Mouse (Mus musculus) layer of hippocampus, postnatal 14 days (tissue): Measurements from ENCODE around the gene Sema3b. TPM values are rescaled to one million over a fixed set of nuclear protein-coding genes. Genes with fewer than 3 reads are reported as not detected.

Experiments used
- DNase-seq, 2 experiments: peaks; one replicate each; pipeline ENCODE4 v3.0.0; 2021 to 2022; ENCODE audit warnings: low spot score in 2 of 2, mixed read lengths in 1 of 2
- total RNA-seq, 2 experiments: library from RNA; stranded (reverse); gene quantifications; 2 replicates each; pipeline ENCODE4 v1.2.3; 2021

The Sema3b gene
- total RNA-seq, 2 experiments from 2014 or later, result 2.0 to 4.9 TPM

GRCm38 (mm10) chr9:107550491-107551116 lies 58.4 kb downstream of the Sema3b start:
- DNase-seq, result no peak

- DNase-seq, result no peak
Measured at GRCm38 (mm10) chr9:107549297-107550074, 59.5 kb downstream of the Sema3b start.

- no peak for DNase-seq
Measured at GRCm38 (mm10) chr9:107548820-107549219, 60.2 kb downstream of the Sema3b start.

GRCm38 (mm10) chr9:107547957-107548356 lies 61.1 kb downstream of the Sema3b start:
- DNase-seq, result no peak

Other genes starting within 250 kb of the Sema3b start
- gene Cacna2d2, start 209.6 kb downstream of the Sema3b start, total RNA-seq, result 10 to 100 TPM; 19.5 to 24.2 TPM
- gene Tmem115, start 75.3 kb downstream of the Sema3b start, total RNA-seq, result 10 to 100 TPM; 33.3 to 38.1 TPM
- 10 to 100 TPM; 16.7 to 17.8 TPM for gene Cyb561d2, start 67.0 kb downstream of the Sema3b start, total RNA-seq
- 10 to 100 TPM; 28.7 to 34.5 TPM for gene Nprl2, start 67.0 kb downstream of the Sema3b start, total RNA-seq
- gene Zmynd10, start 61.9 kb downstream of the Sema3b start, total RNA-seq, result 1 to 10 TPM; 2.0 to 3.7 TPM
- 10 to 100 TPM; 14.5 to 16.0 TPM for gene Rassf1, start 57.7 kb downstream of the Sema3b start, total RNA-seq
- gene Tusc2, start 46.0 kb downstream of the Sema3b start, total RNA-seq, result 10 to 100 TPM; 63.0 to 64.1 TPM
- 10 to 100 TPM; 14.6 to 16.8 TPM for gene Hyal2, start 41.3 kb downstream of the Sema3b start, total RNA-seq
- 1 to 10 TPM; 4.8 to 6.3 TPM for gene Hyal1, start 32.3 kb downstream of the Sema3b start, total RNA-seq
- 10 to 100 TPM in 1 of 2 experiments, 1 to 10 TPM in 1; 9.5 to 10.0 TPM for gene Naa80, start 30.3 kb downstream of the Sema3b start, total RNA-seq
- 1 to 10 TPM in 1 of 2 experiments, under 1 TPM in 1; 0.95 to 1.5 TPM for gene Hyal3, start 28.4 kb downstream of the Sema3b start, total RNA-seq
- 10 to 100 TPM; 12.1 to 13.0 TPM for gene Ifrd2, start 21.6 kb downstream of the Sema3b start, total RNA-seq
- 100 to 1,000 TPM; 215 to 224 TPM for gene Gnai2, start 26.1 kb upstream of the Sema3b start, total RNA-seq
- 10 to 100 TPM; 83.3 to 98.4 TPM for gene Slc38a3, start 60.3 kb upstream of the Sema3b start, total RNA-seq
- under 1 TPM in 1 of 2 experiments, not detected in 1; 0.60 TPM for gene Gnat1, start 70.5 kb upstream of the Sema3b start, total RNA-seq
- 1 to 10 TPM; 4.3 to 4.8 TPM for gene Sema3f, start 101.2 kb upstream of the Sema3b start, total RNA-seq
- gene Rbm5, start 161.8 kb upstream of the Sema3b start, total RNA-seq, result 100 to 1,000 TPM; 157 to 160 TPM